Mouse (Mus musculus) kidney, postnatal 36 days (tissue): Measurements from ENCODE around the gene Hoxd13.
A peak's percentile ranks its signal among the peaks of the same experiment; 100 is the strongest.

ENCODE experiments used
- DNase-seq, 2 experiments: peaks; one replicate each; pipeline ENCODE4 v3.0.0; 2021 to 2022; ENCODE audit warnings: mixed read lengths in 2 of 2

Hoxd13 gene

GRCm38 (mm10) chr2:74681594-74682531, 13.8 kb downstream of the Hoxd13 start:
- DNase-seq, result peak in 1 of 2 experiments; percentile 51

GRCm38 (mm10) chr2:74682796-74683195, 14.7 kb downstream of the Hoxd13 start:
- DNase-seq, result no peak

GRCm38 (mm10) chr2:74683471-74683951, 15.4 kb downstream of the Hoxd13 start:
- no peak for DNase-seq

GRCm38 (mm10) chr2:74684106-74684505, 16.0 kb downstream of the Hoxd13 start:
- no peak for DNase-seq

- no peak for DNase-seq
Measured at GRCm38 (mm10) chr2:74685059-74685603, 17.0 kb downstream of the Hoxd13 start.

DNA sequence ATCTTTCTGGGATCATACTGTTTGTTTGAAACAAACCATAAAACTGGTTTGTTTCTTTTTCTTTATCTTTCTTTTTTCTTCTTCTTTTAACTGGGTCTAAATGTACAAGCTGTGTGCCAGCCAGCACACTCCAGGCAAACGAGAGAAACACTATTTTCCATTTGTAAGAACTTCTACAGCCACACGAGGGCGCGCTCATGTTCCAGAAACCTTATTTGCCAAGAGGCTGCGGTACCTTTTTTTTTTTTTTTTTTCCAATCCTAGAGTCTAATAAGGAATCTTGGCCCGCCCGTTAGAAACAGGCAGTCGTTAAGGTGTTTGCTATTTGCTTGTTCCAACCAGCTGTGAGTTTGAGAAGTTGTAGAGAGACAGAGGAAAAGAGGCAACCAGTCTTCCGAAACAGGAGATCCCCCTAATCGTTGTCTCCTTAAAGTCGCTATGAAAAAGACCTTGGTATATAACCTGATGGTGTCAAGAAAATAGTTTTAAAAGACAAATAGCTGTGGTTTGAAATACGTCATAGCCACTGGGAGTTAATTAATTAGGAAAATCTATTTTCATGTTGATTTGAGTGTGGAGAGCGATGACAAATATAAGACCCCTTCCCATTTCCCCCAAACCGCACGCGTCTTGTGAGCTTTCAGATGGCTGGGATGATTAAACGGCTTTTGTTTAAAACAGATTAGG, 18.3 kb downstream of the Hoxd13 start:
- DNase-seq, result peak; percentile 91

DNA sequence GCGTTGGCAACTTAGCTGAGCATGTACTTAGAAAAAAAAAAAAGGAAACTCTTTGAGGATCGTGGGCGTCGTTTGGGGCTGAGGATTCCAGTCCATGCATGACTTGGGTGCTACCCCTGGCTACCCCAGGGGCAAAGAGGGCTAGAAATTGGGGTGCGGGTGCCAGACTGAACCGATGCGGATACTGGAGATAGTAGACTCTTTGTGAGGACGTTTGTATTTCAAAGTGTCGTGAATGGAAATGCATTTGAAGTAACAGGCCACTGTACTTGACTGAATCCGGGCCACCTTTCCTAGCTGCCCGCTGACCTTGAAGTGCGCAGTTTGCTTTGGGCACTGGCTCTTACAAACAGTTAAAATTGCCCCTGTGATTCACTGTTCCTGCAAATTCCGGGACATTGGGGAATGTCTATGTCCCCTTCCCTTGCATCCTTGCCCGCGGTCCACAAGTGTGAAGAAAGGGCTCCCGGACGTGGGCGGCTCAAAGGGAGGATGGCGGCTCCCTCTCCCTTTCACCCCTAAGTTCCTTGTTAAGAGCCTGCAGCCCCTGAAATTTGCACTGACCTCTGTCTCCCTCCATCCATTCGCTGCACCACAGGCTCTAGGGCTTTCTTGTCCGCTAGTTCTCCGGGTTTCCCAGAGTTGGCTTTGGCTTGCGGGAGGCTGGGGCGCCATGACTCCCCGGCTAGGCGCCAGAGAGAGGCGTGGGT, 19.0 kb downstream of the Hoxd13 start:
- no peak for DNase-seq

DNA sequence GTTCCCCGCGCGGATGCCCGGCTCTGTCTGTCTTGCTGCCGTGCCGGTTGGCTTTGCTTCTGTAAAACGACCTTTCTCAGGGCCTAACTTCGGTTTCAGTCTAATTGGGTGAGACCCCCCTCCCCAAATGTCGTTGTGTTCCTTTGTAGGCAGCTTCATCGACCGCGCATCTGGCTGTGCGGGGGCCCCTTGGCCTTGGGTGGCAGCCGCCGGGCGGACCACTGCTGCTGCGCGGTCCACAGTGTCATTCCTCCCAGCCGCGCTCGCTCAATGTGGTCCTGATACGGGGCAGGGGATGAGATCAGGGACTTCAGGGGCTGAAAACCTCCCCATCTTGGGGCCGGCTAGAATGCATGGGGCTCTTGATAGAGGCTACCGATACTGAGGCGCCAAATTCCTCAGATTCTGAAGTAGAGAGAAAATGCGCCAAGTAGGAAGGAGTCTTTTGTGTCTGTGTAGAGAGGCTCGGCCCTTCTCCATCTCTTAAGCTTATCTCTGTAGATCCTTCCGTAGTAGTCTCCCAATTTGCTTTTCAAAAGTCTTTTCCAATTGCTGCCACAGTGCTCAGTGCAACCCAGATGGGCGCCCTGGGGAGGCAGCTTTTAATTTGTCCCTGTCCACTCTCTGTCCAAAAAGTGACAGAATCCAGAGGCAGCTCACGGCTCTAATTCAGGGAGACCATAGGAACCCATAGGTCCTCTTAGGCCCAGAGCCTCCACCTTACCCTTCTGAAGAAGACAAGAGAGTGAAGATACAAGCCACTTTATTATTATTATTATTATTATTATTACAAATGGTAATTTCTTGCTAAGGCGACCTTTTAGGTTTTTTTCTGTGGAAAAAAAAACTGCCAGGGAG, 19.8 kb downstream of the Hoxd13 start:
- DNase-seq, result no peak

GRCm38 (mm10) chr2:74688795-74689573, 20.9 kb downstream of the Hoxd13 start:
- DNase-seq, result no peak

GRCm38 (mm10) chr2:74689574-74690337, 21.6 kb downstream of the Hoxd13 start:
- peak in 1 of 2 experiments; percentile 54 for DNase-seq

DNA sequence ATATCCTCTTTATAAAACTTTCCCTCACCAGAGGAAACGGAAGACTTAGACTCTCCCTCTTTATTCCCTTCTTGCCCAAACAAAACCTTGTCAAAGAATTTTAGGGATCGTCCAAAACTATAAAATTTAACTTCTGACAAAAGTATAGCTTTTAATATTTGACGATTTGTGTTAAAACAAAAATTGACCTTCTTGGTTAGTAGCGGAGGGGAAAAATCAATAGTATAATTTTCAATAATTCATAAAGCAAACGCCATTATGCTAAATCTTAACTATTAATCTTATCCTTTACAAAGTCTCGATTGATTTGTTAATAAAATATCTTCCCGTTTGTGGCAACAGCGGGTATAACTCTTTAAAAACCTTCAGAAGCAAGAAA, 22.2 kb downstream of the Hoxd13 start:
- no peak for DNase-seq

DNA sequence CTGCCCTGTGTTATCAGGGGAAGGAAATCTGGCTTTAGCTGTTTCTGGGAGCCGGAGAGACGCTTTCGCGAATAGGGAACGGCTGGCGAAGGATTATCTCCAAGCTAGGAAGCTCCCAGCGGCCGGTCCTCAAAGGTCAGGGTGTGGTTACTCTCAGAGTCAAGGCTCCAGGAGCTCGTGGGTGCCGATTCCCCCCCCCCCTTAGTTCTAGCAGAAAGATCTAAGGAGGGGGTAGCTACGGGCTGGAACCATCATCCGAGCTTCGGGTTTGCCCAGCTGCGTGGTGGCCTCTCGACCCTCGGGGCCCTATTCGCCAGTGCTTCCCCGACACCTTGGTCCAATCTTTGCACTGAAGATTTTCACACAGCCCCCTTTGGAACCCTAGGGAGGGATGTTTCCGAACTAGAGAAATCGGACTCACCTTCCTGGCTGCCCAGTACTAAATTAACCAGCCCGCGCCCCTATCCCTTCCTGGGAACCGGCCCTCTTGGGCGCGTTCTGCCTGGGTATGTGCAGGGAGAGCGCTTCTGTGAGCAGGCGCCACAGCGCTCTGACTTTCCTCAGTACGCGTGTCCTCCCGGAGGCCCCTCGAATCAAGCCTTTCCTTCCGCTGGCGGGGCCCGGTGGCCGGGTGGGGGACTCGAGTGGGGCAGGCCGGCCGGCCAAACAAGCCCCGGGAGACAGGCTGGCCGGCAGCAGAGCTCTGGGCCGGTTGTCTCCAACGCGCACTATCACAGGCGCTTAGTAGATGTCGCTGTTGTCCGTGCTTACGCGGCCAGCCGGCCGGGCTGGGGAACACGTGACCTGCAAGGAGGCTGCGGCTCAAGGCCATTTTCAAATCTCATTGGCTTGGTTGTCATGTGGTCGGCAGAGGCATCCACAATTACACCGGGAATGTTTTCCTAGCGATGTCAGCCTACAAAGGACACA, 23.2 kb downstream of the Hoxd13 start, which contains the start of gene Hoxd10:
Hoxd10 (plus strand) TSS at position 903 of the 930 bp plus-strand sequence.
- DNase-seq, result peak; percentile 89 to 94

- DNase-seq, result peak in 1 of 2 experiments; percentile 43
Measured at GRCm38 (mm10) chr2:74691995-74692807, 24.1 kb downstream of the Hoxd13 start.

- no peak for DNase-seq
Measured at GRCm38 (mm10) chr2:74692808-74693431, 24.8 kb downstream of the Hoxd13 start.

DNA sequence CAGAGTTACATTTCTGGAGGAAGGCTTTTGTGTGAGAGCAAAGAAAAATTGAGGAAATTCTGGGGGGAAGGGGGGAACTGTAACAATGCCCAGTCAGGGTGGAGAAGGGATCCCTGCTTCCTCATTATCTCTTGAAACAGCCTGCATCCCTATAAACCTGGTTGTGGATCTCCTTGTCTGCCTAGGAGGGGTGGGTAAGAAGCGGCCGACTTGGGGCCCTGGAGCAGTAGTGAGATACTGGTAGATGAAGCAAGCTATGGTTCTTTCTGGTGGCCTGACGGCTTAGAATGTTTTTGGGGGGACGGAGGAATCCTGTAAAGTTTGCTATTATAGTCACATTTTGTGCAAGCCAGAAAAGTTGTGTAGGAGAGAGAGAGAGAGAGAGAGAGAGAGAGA, 25.3 kb downstream of the Hoxd13 start:
- no peak for DNase-seq

- DNase-seq, result peak; percentile 82 to 83
Measured at GRCm38 (mm10) chr2:74694066-74694465, 26.0 kb downstream of the Hoxd13 start.

- DNase-seq, result no peak
Measured at GRCm38 (mm10) chr2:74695383-74695782, 27.3 kb downstream of the Hoxd13 start.
